Mouse (Mus musculus): ENCODE results near the gene Rad51b.

Gene Rad51b

DNA sequence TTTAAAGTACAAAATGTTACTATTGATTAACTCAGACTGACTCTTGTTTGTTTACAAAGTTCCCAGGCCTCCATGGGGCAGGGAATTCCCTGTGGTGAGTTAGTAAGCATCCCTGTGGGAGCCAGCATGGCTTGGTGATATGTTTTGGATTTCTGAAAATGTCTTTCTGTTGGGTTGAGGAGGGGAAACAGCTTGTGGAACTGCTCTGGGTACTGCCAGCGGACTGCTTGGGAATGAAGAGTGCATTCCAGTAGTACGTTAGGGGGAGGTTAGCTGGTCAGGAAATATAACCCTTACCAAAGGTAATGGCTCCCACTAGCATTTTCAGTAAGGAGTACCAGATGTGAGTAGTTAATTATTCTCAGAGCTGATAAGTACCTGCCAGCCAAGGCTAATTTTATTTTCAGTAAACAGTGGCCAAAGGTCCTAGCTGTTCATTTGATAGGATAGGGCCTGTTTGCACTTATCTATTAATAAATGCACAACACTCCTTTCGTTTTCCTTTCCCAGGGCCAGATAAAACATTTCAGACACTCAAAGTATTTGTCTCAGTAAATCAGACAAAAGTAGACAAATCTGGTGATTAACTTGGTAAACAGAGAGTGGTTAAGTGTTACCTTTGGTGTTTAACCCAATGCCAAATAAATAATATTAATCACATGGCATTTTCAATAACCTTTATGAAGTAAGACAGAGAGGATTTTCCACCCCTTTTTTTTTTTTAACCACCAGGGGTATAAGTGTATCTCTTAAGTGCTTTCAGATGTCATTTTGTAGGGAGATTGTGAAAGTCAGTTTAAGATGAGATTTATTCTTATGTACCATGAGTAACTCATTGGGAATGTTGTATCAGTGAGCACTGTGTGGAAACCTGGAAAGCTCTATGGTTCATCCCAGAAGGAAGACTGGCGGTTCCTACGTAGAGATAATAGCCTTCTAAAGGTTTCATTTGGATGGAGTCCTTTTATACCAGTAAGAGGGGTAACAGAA lies 235.0 kb downstream of the Rad51b start:
- no peak for DNase-seq (ENCODE audit: low spot score)

DNA sequence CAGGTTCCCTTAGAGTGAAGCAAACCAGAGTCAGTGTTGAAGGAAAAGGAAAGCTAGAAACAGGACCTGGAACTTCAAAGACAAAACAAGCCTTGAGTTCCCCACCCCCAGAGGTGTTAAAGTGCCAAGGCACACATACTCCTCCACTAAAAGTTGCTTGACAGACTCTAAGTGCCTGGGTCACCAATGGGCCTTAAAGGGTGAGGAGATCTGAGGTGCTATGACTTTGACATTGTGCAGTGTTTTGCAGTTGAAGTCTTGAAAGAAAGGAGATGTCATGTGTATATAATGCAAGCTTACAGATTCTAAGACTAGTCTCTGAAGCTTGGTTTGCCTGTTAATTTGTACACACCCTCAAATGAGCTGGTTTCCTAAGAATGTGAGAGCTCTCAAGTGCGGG lies 237.7 kb downstream of the Rad51b start:
- DNase-seq (ENCODE audit: low spot score), result no peak

DNA sequence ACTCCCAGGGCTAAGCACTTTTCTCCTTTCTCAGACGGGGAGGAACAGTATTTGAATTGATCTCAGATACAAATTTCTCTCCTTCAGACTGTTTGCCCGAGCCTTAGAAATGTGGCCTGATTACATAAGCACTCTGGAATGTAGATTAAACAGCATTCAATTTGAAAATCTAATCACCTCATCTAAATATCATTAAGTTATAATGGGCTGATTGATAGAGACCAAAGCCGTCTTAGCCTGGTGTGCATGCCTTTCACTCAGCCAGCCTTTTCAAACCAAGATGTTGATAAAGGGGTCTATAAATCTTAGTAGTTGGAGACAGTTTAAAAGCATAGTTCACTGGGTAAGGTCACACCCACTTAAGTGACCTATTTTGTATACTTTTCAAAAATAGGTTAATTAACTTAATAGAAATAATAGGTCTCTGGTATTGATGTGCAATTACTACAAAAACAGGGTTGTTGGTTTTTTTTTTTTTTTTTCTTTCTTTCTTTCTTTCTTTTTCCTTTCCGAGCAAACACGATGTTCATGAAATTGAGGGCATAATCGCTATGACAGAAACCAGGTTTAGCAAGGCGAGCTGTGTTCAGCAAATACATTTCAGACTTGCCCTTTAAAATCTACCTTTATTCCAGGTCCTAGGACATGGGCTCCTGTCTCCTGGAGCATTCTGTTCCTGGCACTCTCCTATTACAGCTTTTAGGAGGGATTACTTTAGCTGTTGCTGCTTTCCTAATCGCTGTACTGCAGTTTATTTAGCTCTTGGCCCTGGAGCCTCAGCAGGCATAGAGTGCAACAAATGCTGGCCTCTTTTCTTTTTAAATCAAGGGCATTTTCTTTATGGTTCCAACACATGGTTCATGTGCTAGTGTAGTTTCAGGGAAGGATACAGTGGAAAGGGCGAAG lies 238.7 kb downstream of the Rad51b start:
- no peak for DNase-seq (ENCODE audit: low spot score)

DNA sequence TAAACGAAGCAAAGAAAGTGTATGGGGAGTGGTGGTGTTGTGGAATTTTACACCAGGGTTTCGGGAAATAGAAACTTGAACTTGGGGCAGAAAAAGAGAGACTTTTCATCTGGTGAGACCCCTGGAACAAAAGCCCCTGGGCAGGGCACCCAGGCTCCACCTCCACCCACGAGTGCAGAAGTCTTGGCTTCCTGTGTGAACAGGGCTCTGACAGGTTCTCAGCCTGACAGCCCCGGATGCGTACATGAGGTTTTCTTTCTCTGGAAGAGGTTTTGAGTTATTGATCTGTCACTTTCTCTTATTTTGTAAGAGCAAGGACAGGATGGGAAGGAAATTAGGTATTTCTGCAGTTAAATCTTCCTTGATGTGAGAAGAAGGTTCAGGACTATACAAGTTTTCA lies 243.1 kb downstream of the Rad51b start:
- no peak for DNase-seq (ENCODE audit: low spot score)

DNA sequence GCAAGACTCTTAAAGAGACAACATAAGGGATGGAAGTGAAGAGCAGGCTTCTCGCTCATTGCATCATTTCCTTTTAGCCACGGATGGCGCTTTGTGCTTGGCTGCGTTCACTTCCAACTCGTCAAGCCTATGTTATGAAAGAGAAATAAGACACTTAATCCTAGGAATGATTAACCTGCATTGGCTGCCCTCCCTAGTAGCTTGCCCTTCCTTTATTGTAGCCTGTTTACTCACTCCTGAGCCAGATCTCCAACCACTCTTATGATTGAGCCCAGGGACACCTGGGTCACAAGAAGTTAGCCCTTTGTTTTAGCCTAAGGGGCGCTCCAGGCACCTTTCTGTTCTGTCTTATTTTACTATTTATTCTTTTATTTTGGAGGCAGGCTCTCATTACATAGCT lies 244.5 kb downstream of the Rad51b start:
- no peak for DNase-seq (ENCODE audit: low spot score)

DNA sequence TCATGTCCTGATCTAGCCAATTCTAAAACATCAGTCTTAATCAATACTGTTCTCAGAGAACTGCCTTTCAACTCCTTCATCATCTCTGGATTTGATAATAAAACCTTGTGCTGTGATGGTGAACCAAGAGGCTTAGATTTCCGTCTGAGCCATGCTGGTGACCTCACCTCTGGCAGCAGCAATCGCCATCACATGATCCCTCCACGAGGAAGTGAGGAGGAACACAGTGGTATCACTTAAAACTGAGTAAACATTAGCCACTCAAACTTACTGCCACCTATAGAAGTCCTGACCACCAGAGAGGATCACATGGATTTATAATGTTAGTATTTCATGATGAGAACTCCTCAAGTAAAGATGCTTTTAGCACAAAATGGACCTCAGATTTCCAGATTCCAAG lies 248.0 kb downstream of the Rad51b start:
- no peak for DNase-seq (ENCODE audit: low spot score)

DNA sequence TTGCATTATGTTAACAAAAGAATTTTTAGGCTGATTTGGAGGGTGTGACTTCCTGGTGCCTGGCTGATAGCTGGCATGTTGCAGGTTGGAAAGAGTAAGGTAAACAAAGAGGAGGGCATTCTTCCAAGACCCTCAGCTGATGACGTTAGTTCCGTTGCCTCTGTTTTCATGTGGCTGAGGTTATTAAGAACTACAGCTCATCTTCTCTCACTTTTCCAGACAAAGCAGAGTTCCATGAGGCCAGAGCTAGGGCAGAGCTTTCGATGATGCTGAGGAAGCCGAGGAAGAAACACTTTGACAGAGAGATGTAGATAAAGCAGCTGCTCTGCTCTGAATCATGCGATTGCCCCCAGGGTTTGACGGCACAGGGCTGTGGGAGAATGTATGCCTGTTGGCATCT lies 250.5 kb downstream of the Rad51b start:
- no peak for DNase-seq (ENCODE audit: low spot score)

DNA sequence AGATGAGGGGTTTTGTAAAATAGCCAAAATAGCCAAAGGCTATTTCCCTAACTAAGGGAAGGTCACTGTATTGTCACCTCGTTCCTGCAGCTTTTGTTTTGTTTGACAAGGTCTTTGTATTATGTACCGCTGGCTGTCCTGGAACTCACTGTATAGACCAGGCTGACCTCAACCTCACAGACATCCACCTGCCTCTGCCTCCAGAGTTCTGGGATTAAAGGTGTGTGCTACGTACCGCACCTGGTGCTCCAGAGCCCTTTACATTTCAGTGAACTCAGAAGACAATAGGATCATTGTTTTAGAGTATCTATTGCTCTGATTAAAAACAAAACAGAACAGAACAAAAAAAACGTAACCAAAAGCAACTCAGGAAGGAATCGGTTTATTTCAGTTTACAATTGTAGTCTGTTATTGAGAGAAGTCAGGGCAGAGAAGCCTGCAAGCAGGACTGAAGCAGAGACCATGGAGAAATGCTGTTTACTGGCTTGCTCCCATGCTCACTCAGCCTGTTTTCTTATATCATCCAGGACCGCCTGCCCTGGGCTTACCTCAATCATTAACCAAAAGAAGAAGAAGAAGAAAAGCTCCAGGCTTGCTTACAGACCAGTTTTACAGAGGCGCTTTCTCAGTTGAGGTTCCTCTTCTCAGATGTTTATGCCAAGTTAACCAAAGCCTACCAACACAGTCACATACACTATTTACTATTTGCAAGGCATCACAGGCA lies 251.7 kb downstream of the Rad51b start:
- no peak for DNase-seq (ENCODE audit: low spot score)

DNA sequence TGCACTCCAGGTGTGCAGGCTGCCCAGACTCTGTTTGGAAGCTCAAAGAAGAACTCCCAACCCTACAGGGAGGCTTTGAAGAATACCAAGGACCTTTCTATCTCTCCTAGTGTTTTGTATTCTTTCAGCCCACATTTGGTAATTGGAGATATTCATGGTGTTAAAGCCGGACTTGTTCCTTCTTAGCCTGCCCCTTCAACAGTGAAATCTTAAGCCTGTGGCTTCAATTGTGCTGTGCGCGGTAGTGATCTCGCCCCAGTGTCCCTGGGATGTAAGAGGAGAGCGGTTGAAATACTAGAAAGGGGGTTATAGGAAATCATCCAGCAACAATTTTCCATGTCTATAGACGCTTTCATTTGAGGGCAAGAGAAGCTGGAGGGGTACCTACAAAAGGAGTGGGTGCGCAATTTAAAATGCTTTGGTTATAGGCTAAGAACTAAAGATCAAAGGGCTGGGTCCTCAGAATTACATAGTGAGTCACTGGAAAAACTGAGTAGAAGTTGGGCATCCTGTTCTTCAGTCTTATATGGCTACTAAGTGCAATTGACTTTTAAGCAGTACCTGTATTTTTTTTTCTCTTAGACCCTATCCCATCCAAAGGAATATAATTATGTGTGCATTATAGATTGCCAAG lies 253.1 kb downstream of the Rad51b start:
- DNase-seq (ENCODE audit: low spot score), result no peak

DNA sequence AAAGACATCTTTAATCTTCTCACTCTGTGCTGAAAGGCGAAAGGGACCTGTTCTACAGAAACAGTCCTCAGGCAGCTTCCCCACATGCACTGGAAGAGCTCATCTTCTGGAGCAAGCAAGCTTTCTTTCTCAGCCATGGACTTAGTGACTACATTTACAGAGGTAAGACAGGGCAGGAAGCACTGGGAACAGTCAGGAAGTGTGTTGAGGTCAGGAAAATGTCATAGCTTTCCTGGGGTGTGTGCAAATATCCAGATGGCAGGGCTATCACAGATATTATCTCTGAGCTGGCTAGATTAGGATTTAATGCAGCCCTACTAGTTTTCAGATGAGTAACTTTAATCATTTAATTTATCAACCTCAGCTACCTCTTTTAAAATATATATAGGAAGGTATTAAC lies 254.2 kb downstream of the Rad51b start:
- DNase-seq (ENCODE audit: low spot score), result no peak

DNA sequence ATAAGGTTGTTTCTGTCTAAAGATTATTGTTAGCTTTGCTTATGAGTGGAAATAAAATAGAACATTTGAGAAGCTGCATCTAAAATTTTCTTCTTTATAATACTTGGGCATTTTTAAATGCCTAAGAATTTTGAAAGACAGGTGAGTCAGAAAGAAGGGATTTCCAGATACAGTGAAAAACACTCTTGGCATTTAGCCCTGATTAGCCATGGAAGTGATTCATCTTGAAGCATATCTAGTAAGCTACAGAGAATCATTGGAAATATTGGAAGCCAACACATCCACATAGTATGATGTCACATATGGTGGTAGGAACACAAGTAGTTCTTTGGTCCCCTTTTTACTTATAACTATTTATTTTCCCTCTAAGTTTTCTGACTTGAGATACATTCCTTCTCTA lies 256.0 kb downstream of the Rad51b start:
- DNase-seq (ENCODE audit: low spot score), result no peak

DNA sequence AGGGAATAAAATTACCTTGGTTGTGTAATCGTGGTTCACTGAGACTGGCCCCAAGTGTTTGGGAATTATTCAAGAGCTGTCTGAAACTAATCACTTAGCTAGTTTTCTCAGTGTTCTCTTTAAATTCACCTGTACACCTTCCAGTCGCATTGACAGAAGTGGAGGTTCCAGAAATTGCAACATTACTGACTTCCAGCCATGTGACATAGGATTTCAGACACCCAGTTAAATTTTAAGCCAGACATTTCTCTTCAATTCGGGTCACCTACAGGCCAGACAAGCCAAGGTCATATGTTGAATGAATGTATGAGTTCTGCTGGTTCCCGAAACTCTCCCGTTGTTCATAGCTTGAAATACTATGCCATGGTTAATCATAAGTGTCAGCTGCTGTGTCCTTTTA lies 260.8 kb downstream of the Rad51b start:
- no peak for DNase-seq (ENCODE audit: low spot score)

DNA sequence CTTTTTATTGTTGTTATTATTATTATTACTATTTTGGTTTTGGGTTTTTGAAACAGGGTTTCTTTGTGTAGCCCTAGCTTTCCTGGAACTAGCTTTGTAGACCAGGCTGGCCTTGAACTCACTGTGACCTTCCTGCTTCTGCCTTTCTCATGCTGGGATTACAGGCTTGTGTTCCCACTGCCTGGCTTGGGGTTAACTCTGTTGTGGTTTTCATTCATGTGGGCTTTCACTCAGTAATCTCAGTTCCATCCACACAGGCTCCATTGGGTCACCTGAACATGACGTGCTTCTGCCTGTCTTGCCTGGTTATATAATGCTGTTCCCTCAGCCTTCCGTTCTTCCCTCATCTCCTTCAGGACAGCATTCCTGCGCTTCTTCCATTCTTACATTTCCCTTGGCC lies 261.6 kb downstream of the Rad51b start:
- no peak for DNase-seq (ENCODE audit: low spot score)

DNA sequence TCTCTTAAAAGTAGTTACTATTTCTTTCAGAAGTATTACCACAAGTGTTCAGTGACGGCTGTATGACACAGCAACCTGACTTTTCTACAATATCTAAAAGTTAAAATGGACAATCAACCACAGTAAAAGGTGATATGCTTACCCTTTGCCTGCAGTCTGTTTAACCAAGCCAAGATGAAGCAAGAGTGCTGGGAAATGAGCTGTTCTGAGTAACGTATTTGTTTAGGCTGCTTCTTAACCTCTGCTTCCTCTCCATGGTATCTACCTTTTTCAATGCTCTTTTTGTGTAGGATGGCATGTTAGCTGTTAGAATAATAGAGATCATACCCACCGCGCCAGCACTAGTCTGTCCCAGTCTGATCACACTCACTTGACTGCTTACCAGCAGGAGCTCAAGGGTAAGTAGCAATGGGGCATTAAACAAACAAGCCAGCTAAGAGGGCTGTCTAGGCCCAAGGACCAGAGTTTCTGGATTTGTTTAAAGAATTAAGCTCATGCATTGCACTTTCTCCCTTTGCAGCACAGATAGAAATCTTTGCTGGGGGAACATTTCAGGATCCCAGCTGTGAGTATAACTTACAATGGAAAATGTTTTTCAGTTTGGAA lies 262.4 kb downstream of the Rad51b start:
- DNase-seq (ENCODE audit: low spot score), result no peak

DNA sequence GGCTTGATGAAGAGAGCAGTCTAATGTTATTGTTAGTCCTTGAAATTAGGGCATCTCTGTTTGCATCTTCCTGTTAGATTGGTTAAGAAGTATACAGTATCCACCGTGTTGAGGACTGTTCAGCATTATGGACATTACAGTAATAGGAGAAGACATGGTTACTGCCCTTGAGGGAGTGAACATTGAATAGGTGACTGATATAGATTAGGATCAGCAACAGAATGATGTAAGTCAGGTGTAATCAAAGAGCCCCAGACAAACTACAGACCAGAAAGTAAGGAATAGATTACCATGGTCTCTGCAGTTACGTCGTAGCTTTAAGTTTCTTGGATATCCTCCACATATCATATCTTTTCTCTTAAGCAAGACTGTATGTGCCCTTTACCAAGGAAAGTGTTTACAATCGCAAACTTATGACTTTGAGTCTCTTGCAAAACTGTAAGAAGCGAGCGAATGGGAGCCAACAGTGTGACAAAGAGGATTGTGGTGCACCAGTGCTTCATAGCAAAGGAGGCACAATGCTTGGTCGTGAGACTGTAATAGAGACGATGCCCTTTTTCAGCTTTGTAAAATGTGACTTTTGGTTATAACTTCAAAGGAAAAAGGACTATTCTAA lies 263.1 kb downstream of the Rad51b start:
- no peak for DNase-seq (ENCODE audit: low spot score)

DNA sequence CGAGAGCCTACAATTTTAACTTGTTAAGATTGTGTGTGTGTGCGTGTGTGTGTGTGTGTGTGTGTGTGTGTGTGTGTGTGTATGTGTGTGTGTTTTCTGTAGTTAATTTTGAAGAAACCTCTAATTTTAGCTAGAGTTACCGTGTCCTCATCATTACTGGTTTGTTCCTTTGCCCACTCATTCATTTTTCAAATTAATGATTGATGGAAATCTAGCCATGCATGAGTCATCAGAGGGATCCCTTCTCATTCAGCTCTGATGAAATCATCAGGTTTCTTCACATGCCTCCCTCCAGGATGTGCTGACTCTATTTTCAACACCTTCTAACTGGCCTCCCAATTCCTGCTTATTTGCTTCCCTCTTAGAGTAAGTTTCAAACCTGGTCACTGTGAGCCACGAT lies 263.8 kb downstream of the Rad51b start:
- no peak for DNase-seq (ENCODE audit: low spot score)

DNA sequence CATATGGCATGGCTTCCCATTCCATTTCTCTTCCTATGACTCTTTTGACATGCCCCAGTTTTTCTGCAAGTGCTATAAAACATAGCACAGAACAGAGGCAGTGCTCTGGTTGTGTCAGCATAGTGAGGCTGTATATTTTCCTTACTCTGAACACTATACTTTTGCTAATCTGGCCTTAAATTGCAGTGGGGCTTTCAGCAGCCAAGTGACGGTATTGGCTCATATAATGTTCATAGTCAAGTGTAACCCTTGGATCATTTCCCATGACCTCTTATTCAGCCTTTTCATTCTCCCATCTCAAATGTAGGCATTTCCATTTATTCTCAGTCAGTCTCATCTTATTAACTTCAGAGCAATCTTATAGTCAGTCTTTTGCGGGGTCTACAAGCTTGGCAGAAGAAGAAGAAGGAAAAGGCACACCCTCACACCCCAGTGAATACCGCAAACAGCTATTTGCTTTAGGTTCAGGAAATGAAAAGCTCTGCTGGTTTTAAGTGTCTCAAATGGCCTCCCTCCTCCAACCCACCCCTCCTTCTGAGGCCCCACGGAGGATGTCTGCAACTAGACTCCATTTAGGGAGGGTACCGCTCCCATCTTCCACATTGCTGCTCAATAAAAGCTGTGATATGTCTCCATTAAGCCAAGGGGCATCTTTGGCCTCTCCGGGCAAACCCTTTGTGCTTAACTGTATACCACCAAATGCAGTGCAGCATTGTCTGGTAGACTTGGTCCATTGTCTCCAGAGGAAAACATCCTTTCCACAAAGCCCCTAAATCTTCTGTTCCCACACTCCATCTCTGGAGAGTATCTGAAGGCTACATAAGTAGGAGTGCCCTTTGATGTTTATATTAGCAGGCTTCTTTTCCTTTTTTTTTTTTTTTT lies 277.3 kb downstream of the Rad51b start:
- no peak for DNase-seq (ENCODE audit: low spot score)

DNA sequence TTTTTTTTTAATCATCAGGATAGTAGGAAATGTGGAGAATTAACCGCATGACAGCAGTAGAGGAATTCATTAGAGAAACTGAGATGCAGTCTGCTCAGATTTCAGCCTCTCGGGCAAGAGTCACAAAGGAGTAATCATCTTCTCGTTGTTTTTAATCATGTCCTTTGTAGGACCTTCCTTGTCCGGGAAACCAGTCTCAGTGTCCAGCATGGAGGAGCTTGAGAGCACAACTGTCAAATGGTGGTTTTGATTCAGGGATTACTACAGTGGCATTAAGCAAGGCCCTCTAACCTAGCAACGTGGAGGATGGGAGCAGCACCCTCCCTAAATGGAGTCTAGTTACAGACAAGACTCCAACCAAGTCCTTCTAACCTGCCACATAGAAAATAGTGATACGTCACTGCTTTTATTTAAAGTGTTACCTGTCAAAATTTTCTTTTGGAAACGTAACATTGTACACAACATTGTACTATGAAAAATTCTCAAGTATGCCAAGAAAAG lies 278.0 kb downstream of the Rad51b start:
- DNase-seq (ENCODE audit: low spot score), result no peak

DNA sequence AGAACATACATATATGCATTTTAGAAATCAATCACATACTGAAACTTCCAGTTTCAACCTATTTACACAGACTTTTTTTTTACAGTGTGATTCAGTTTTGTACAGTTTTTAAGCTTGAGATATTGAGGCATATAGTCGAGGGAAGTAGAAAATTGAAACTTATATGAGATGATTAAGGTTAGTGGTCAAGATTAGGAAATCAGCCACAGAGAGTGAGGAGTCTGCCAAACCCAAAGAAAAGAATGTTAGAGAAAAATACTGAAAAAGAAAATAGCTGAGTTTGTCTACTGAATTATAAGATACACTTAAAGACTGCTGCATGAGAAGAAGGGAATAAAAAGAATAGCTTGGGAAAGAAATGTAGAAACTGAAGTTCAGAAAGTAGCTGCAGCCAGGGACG lies 280.4 kb downstream of the Rad51b start:
- no peak for DNase-seq (ENCODE audit: low spot score)
